Mouse (Mus musculus): ENCODE measurements around the gene Negr1. TPM values are rescaled to one million over a fixed set of nuclear protein-coding genes. Genes with fewer than 3 reads are reported as not detected.

The Negr1 gene
- polyA plus RNA-seq, 1 experiment = 16.4 TPM

DNA sequence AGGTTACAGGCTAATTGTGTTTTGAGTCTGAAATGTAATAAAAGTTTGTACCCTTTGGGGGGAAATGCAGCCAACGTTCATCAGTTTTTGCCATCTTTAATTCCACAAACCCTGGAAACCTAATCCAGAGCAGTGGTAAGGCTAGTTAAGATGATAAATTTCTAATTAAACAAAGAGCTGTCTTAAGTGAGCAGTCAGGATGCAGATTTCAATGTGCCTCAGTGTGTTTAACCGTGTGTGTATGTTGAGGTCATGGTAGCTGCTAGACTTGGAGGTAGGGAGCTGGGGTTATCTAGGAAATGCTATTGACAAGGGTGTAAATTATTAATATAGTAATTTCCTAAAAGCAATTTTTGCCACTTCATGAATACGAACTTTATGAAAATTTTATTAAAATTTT lies 185.9 kb downstream of the Negr1 start:
- H3K27ac ChIP-seq (replicated peaks; ENCODE audit: low read depth, low read length) = no peak overlapping the region
- H3K4me1 ChIP-seq (ENCODE audit: control insufficient read depth, insufficient read depth, insufficient read length, low read length) = no peaks in the 10 kb centered on the region
- no peak overlapping the region for H3K4me3 ChIP-seq (ENCODE audit: insufficient read depth, low read depth, low read length)

DNA sequence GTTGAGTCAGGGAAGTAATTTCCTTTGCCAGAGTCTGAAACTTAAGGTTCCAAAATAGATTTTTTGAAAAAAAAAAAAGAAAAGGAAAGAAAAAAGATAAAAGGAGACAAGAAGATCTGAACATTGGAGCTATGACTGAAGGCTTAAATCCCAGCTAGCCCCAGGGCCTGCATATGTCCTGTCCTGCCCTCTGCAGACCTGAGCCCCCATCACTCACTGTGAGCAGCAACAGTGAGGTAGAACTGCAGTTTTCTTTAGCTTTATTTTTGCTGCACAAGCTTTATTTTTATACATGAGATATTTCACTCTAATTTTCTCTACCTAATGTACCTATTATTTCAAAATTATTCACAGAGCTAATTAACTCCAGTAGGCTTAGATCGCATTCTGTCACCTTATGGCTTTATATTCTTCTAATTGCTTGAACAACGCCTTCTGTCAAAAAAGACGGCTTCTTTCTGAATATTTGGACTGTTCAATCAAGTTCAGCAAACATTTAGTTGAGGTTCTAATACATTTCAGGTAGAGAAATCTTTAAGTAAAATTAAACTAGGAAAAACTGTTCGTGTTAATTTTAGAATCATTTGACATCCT lies 192.3 kb downstream of the Negr1 start:
- no peaks in the 10 kb centered on the region for H3K4me1 ChIP-seq (ENCODE audit: control insufficient read depth, insufficient read depth, insufficient read length, low read length)
- no peak overlapping the region for H3K27ac ChIP-seq (replicated peaks; ENCODE audit: low read depth, low read length)
- no peak overlapping the region for H3K4me3 ChIP-seq (ENCODE audit: insufficient read depth, low read depth, low read length)

DNA sequence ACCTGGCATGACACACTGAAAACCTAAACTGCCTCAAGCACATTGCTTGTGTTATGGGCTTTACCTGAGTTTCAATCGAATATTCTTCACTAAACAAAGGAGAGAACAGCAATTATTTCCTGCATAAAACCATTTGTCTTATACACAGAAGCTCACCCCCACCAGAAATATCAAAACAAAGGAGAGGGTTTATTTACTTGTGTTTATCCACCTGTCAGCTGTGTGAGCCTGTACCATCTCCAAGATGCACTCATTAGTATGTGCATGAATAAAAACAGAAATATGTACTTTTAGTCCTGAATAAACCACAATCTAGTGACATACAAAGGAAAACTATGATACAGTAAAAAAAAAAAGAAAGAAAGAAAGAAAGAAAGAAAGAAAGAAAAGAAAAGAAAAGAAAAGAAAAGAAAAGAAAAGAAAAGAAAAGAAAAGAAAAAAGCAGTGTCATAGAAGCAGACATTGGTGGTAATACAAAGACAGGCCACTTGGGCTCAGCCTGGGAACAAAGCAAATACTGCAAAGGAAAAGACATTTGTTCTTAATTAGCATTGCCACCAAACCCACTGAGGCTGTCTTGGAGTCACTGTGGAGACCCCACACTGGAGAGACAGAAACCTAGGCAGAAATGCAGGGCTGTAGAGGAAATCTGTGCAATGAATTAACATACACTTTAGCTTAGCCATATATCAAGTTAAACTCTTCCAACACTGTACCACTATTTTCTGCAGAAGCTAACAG lies 193.4 kb downstream of the Negr1 start:
- no peak overlapping the region for H3K27ac ChIP-seq (replicated peaks; ENCODE audit: low read depth, low read length)
- no peak overlapping the region for H3K4me3 ChIP-seq (ENCODE audit: insufficient read depth, low read depth, low read length)
- H3K4me1 ChIP-seq (ENCODE audit: control insufficient read depth, insufficient read depth, insufficient read length, low read length) = no peaks in the 10 kb centered on the region

DNA sequence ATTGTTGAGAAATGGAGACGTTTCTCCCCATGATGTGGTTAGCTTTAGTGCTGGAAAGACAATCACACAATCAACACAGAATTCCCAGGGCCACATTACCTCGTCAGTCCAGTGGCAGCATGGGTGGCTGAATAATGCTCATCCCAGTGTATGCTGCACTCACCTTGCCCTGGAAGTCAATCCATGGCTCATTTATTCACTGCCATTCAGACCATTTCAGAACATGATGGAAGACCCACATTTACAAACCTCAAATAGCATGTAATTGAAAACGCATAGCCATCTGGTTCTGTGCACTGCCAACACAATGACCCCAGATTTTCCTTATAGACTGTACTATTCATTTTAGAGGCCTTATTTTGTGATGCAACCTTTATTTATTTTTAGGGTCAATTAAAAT lies 203.4 kb downstream of the Negr1 start:
- H3K27ac ChIP-seq (replicated peaks; ENCODE audit: low read depth, low read length) = no peak overlapping the region
- no peaks in the 10 kb centered on the region for H3K4me1 ChIP-seq (ENCODE audit: control insufficient read depth, insufficient read depth, insufficient read length, low read length)
- H3K4me3 ChIP-seq (ENCODE audit: insufficient read depth, low read depth, low read length) = no peak overlapping the region

DNA sequence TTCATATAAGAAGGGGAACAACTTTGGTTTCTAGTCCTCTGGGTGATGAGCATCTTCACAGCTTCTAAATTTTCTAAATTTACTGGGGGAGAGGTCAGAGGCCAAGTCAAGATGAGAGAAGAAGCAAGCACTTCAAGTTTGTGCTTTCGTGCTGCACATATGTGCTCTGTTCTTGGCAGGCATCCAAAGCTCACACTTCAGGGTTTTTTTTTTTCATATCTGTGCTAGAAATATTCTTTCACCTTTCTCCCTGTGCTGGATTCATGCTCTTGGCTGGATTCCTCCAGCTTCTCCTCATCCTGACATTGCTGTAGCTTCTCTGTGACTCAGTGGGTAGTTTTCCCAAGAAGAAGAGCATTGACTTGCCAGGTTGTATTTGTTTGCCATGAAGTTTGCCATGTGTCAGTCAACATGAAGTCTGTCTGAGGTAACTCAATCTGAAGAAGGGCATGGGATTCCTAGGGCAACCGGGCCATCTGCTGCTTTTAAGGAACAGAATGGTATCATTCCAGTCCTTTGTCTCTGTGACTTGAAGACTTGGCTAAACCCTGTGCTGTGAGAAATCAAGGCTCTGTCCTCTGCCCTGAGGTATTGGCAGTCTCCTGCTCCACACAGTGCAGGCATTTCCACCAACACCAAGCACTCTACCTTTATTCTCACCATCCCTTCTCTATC lies 204.7 kb downstream of the Negr1 start:
- no peak overlapping the region for H3K4me3 ChIP-seq (ENCODE audit: insufficient read depth, low read depth, low read length)
- H3K4me1 ChIP-seq (ENCODE audit: control insufficient read depth, insufficient read depth, insufficient read length, low read length) = no peaks in the 10 kb centered on the region
- H3K27ac ChIP-seq (replicated peaks; ENCODE audit: low read depth, low read length) = no peak overlapping the region

DNA sequence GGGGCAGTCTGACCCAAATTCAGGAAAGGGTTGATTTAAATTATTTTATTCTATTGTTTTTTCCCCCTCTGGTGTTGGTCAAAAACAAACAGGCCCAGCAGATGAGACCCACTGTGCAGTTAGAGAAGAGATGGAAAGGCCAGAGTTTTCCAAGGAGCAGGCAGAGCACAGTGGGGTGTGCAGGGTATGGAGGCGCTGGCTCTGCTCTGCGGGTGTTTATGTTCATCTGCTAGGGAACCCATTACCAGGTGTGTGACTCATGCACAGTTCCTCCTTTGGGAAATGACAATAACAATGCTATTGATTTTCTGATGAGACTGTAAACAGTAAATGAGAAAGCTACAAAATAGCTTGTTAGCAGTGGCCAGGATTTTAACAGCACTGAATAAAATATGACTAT lies 210.0 kb downstream of the Negr1 start:
- H3K27ac ChIP-seq (replicated peaks; ENCODE audit: low read depth, low read length) = no peak overlapping the region

DNA sequence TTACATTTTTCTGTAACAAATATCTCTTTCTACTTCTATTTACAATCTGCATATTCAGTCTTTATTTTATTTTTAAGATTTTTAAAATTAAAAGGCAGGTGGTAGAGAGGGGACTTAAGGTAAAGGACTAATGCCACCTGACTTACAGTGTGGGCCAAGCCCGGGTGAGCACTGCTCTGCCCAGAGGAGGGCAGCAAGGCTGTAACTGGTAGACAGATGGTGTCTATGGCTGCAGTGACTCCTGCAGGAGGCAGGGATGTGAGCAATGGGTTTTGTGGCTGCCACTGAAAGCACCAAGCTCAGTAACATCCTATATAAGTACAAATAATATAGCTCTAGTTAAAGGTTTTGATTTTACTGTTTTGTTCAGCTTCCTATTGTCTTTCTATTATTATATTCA lies 210.5 kb downstream of the Negr1 start:
- Histone ChIP-seq H3K27ac (replicated peaks; ENCODE audit: low read depth, low read length) (no peak overlapping the region), H3K4me3 (ENCODE audit: insufficient read depth, low read depth, low read length) (no peak overlapping the region), H3K4me1 (ENCODE audit: control insufficient read depth, insufficient read depth, insufficient read length, low read length) (no peaks in the 10 kb centered on the region)

More for the DNA sequence above, 210.0 kb downstream of the Negr1 start:
- no peaks in the 10 kb centered on the region for H3K4me1 ChIP-seq (ENCODE audit: control insufficient read depth, insufficient read depth, insufficient read length, low read length)
- H3K4me3 ChIP-seq (ENCODE audit: insufficient read depth, low read depth, low read length) = no peak overlapping the region

DNA sequence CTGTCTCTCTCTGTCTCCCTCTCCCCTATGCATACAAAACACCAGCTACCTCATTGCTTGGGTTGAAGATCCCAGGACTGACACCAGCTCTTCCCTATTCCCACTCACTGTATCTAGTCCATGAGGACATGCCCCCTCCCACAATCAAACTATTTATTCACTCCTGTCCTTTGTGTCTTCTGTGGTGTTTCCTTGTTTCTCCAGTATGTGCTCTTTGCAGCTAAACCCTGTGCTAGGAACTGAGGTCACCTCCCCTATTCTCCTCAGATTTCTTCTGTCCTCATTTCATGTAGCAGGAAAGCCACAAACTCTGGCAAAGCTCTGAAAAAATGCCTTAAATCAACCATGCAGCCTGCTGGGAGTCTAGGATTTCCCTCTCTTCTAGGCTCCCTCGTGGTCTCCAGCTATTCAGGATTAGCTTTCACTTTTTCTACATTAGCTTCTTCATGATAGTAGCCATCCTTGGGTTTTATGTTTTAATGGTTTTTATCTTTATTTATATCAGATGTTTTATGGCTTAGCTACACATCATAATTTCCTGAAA lies 222.8 kb downstream of the Negr1 start:
- Histone ChIP-seq H3K4me1 (ENCODE audit: control insufficient read depth, insufficient read depth, insufficient read length, low read length) (no peaks in the 10 kb centered on the region), H3K4me3 (ENCODE audit: insufficient read depth, low read depth, low read length) (no peak overlapping the region), H3K27ac (replicated peaks; ENCODE audit: low read depth, low read length) (no peak overlapping the region)

DNA sequence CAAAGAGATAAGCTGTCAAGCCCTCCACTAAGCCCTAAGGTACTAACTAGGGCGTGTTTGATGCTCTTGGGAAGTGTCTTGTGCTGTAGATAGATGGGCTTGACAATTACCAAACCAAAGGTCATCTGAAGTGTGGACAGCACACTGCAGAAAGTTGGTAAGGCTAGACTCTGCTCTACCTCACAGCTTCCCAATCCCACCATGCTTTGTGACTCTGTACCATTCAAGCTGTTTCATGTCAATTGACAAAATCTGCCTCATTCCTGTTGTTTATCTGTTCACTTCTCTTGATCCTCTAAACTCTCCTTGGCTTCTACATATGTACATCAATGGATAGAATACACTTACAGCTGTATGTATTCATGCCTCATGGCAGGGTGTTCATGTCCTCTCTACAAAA lies 224.8 kb downstream of the Negr1 start:
- no peak overlapping the region for H3K27ac ChIP-seq (replicated peaks; ENCODE audit: low read depth, low read length)

DNA sequence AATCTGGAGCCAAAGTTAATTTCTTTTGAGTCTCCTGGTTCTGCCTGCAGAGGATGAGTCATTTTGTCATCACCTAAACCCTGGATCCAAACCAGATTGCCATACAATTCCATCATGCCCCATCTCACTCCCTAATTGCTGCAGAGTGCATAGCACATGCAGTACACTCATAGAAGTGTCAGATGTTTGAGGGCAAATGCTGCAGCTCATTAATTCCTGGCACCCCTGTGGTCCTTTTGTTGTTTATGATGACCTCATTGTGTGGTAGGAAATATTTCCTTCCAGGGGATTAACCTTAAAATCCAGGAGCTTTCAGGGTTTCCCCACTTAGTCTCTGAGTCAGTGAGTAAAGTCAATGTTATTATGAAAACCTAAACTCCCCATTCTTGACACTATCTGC lies 229.6 kb downstream of the Negr1 start:
- H3K27ac ChIP-seq (replicated peaks; ENCODE audit: low read depth, low read length) = no peak overlapping the region
- peaks cover 6% of the 10 kb centered on the region; the same call in 1 of the 2 replicates for H3K4me1 ChIP-seq (ENCODE audit: control insufficient read depth, insufficient read depth, insufficient read length, low read length)
- no peak overlapping the region for H3K4me3 ChIP-seq (ENCODE audit: insufficient read depth, low read depth, low read length)

More for the DNA sequence above, 224.8 kb downstream of the Negr1 start:
- no peaks in the 10 kb centered on the region for H3K4me1 ChIP-seq (ENCODE audit: control insufficient read depth, insufficient read depth, insufficient read length, low read length)
- no peak overlapping the region for H3K4me3 ChIP-seq (ENCODE audit: insufficient read depth, low read depth, low read length)

DNA sequence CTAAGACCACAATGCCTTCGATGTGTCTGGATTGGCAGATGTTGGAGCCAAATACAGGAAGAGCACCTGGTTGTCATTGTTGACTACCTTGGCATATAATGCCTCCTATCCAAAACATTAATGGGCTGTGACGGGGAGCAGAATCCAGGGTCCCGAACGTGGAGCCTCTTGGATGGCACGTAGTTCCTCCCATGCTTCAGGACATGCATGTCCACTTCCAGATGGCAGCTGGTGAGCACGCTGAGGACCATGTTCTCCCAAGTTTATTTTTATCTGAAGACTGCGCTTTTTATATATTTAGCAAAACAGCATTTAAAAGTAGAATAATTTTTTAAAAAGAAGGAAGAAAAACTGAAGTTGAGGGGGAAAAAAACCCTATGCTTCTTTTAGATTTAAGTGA lies 231.1 kb downstream of the Negr1 start:
- H3K4me1 ChIP-seq (ENCODE audit: control insufficient read depth, insufficient read depth, insufficient read length, low read length) = peaks cover 6% of the 10 kb centered on the region; the same call in 1 of the 2 replicates
- no peak overlapping the region for H3K4me3 ChIP-seq (ENCODE audit: insufficient read depth, low read depth, low read length)
- no peak overlapping the region for H3K27ac ChIP-seq (replicated peaks; ENCODE audit: low read depth, low read length)

DNA sequence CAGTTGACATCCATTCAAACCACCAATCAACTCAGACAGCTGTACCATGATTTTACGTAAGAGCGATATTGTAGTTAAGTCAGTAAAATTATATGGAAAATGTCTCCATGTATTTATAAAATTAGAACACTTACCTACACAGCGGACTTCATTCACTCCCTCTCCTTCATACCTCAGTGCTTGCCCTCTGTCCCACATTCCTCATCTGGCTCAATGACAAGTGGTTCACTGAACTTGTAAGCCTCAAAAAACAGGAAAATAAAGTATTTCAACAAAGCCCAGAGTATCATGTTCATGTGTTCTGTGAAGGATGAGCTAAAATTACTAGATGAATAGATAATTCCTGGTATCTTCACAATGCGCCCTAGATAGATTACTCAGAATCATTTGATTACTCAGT lies 232.5 kb downstream of the Negr1 start:
- Histone ChIP-seq H3K4me1 (ENCODE audit: control insufficient read depth, insufficient read depth, insufficient read length, low read length) (peaks cover 6% of the 10 kb centered on the region; the same call in 1 of the 2 replicates), H3K4me3 (ENCODE audit: insufficient read depth, low read depth, low read length) (no peak overlapping the region), H3K27ac (replicated peaks; ENCODE audit: low read depth, low read length) (no peak overlapping the region)

DNA sequence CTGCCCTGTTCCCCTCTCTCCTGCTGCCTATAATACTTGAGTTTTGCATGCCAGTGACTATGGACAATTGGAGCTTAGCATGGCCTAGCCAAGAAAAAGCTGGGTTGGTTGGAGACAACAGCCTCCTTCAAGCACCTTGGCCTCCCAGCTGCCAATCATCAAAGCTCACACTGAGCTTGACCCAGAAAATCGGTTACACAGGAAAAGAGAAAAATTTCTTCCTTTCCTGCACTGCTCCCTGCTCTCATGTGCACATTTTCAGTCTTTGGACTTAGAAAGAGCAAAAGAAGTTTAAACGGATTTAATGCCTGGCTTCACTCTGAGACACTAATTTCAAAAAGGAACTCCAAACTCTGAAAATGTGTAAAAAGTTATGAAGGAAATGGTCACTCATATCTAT lies 233.0 kb downstream of the Negr1 start:
- no peak overlapping the region for H3K4me3 ChIP-seq (ENCODE audit: insufficient read depth, low read depth, low read length)
- no peak overlapping the region for H3K27ac ChIP-seq (replicated peaks; ENCODE audit: low read depth, low read length)

DNA sequence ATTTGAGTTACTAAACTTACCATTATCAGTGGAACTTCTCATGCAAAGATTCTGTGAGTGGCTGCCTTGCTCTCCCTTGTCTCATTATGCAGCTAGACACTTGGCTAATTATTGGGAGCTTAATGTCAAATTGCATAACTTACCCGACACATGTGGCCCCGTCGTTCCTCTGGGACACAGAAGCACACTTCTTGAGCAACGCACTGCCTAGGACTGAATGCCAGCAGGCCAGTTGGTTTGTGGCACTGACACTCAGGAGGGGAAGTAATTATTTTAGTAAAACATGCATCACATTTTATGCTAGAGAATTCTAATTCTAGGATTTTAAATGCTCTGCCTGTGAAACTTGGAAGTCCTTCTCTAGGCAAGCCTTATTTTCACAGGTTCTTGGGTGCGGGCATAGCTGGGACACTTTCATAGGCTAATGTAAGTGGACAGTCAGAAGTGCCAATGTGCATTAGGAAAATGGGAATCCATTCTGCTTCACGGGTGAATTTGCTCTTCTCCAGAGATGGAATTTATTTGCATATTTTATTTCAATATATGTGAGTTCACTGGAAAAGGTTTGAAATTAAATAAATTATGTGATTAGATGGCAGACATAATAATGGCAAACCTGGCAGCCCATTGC lies 234.6 kb downstream of the Negr1 start:
- H3K27ac ChIP-seq (replicated peaks; ENCODE audit: low read depth, low read length) = no peak overlapping the region
- H3K4me3 ChIP-seq (ENCODE audit: insufficient read depth, low read depth, low read length) = no peak overlapping the region
- peaks cover 6% of the 10 kb centered on the region; the same call in 1 of the 2 replicates for H3K4me1 ChIP-seq (ENCODE audit: control insufficient read depth, insufficient read depth, insufficient read length, low read length)

More for the DNA sequence above, 233.0 kb downstream of the Negr1 start:
- peaks cover 6% of the 10 kb centered on the region; the same call in 1 of the 2 replicates for H3K4me1 ChIP-seq (ENCODE audit: control insufficient read depth, insufficient read depth, insufficient read length, low read length)

DNA sequence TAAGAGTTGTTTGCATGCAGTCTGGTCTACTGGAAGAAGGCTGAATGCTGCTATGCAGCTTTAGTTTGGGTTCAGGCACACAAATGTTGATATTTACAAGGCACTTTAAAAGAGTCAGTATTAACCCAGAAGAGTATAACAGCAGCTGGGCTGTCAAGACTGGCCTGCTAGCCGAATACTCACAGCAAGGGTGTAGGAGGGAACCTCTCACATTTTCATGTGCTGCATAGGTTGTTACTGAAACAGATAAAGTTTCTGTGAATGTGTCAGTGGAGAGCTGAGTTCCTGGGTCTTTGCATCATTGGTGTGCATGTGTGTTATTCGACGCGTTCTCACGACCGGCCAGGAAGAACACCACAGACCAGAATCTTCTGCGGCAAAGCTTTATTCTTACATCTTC lies 237.6 kb downstream of the Negr1 start:
- no peak overlapping the region for H3K4me3 ChIP-seq (ENCODE audit: insufficient read depth, low read depth, low read length)
- peaks cover 6% of the 10 kb centered on the region; the same call in 1 of the 2 replicates for H3K4me1 ChIP-seq (ENCODE audit: control insufficient read depth, insufficient read depth, insufficient read length, low read length)

More for the DNA sequence above, 237.6 kb downstream of the Negr1 start:
- no peak overlapping the region for H3K27ac ChIP-seq (replicated peaks; ENCODE audit: low read depth, low read length)

Data from brown adipose tissue, adult 24 weeks (tissue).